Comparison of ENCODE assay signal across 21 mouse cellular contexts in genomic region chr16:5742716-5743507, GRCm38 (mm10).
"Had no signal": no experiment of that assay in that cellular context is flagged by ENCODE, and none has a peak within 500 bp of the region (broad histone marks: within the 10 kb centered on the region; RNA-seq: fewer than 3 reads in every experiment).

No protein-coding gene starts in this region.

- H3K36me3 ChIP-seq: limb, embryonic 10.5 days; limb, embryonic 13.5 days; liver, embryonic 12.5 days; liver, embryonic 15.5 days; lung, embryonic 15.5 days; midbrain, embryonic 12.5 days; midbrain, embryonic 15.5 days; neural tube, embryonic 12.5 days; neural tube, embryonic 15.5 days; stomach, embryonic 15.5 days had no signal

- H3K27me3 ChIP-seq: limb, embryonic 13.5 days; liver, embryonic 12.5 days; liver, embryonic 15.5 days; lung, embryonic 15.5 days; megakaryocyte, embryonic 14.5 days; midbrain, embryonic 15.5 days; neural tube, embryonic 12.5 days; neural tube, embryonic 15.5 days; stomach, embryonic 15.5 days had no signal

- H3K9ac ChIP-seq: limb, embryonic 13.5 days; liver, embryonic 12.5 days; liver, embryonic 15.5 days; lung, embryonic 15.5 days; midbrain, embryonic 12.5 days; midbrain, embryonic 15.5 days; neural tube, embryonic 12.5 days; neural tube, embryonic 15.5 days; stomach, embryonic 15.5 days had no signal

- H3K4me2 ChIP-seq: limb, embryonic 13.5 days; liver, embryonic 12.5 days; liver, embryonic 15.5 days; lung, embryonic 15.5 days; midbrain, embryonic 12.5 days; midbrain, embryonic 15.5 days; neural tube, embryonic 12.5 days; neural tube, embryonic 15.5 days; stomach, embryonic 15.5 days had no signal

- H3K4me3 ChIP-seq: limb, embryonic 10.5 days; limb, embryonic 13.5 days; liver, embryonic 12.5 days; liver, embryonic 15.5 days; lung, embryonic 15.5 days; megakaryocyte, embryonic 14.5 days; midbrain, embryonic 12.5 days; midbrain, embryonic 15.5 days; neural tube, embryonic 12.5 days; neural tube, embryonic 15.5 days; stomach, embryonic 15.5 days had no signal

- H3K4me1 ChIP-seq: limb, embryonic 10.5 days; limb, embryonic 13.5 days; liver, embryonic 12.5 days; liver, embryonic 15.5 days; lung, embryonic 15.5 days; megakaryocyte, embryonic 14.5 days; midbrain, embryonic 12.5 days; midbrain, embryonic 15.5 days; neural tube, embryonic 12.5 days; stomach, embryonic 15.5 days had no signal

- H3K27ac ChIP-seq: limb, embryonic 10.5 days; limb, embryonic 13.5 days; liver, embryonic 12.5 days; liver, embryonic 15.5 days; lung, embryonic 15.5 days; midbrain, embryonic 12.5 days; midbrain, embryonic 15.5 days; neural tube, embryonic 12.5 days; neural tube, embryonic 15.5 days; stomach, embryonic 15.5 days had no signal

- ATAC-seq: liver, embryonic 12.5 days; midbrain, embryonic 15.5 days had no signal

- H3K9me3 ChIP-seq: limb, embryonic 10.5 days; limb, embryonic 13.5 days; liver, embryonic 12.5 days; liver, embryonic 15.5 days; lung, embryonic 15.5 days; megakaryocyte, embryonic 14.5 days; midbrain, embryonic 12.5 days; midbrain, embryonic 15.5 days; neural tube, embryonic 12.5 days; neural tube, embryonic 15.5 days; stomach, embryonic 15.5 days had no signal

- DNase-seq: kidney, adult 9 months; kidney, postnatal 14 days; kidney, postnatal 4 days; liver; lung, adult 18-20 months; lung, postnatal 10 days; lung, postnatal 36 days; right cerebral cortex, postnatal 14 days; right cerebral cortex, postnatal 4 days; thymus, postnatal 25 days had no signal
